Comparison of ENCODE assay signal across 7 mouse cellular contexts in genomic region chr17:33823171-33823570, GRCm38 (mm10). TPM values are rescaled to one million over a fixed set of nuclear protein-coding genes. Genes with fewer than 3 reads are reported as not detected.
DNase-seq lines count a peak whose midpoint lies in the region; ATAC-seq and TF ChIP-seq lines count a peak whose summit lies in the region.
"Not testable (repeated sequence)": the region's sequence is repeated elsewhere in the genome, so short reads cannot be mapped to it uniquely, and the experiment has no call there.

No protein-coding gene starts in this region.

- H3K4me3 ChIP-seq in brown adipose tissue, adult 24 weeks (ENCODE audit: insufficient read depth, low read depth, low read length): peak overlapping the region; percentile 85
- peak overlapping the region; percentile 77 for H3K4me3 ChIP-seq in forebrain, embryonic 12.5 days (replicated peaks)
- peak overlapping the region; percentile 60 to 62; a peak in 3 of 4 replicates for H3K4me3 ChIP-seq in heart, embryonic 14.5 days (ENCODE audit: control insufficient read depth in 1 of 2, insufficient read depth in 1 of 2, low read depth in 1 of 2, low read length in 2 of 2)
- peak overlapping the region; percentile 73 for H3K4me3 ChIP-seq in intestine, embryonic 15.5 days (replicated peaks)
- peak overlapping the region; percentile 73 for H3K4me3 ChIP-seq in limb, embryonic 14.5 days (replicated peaks; ENCODE audit: low read length)
- H3K4me3 ChIP-seq in lung, embryonic 16.5 days (ENCODE audit: low read length): peak overlapping the region; percentile 89
- H3K4me3 ChIP-seq in neural tube, embryonic 11.5 days (ENCODE audit: low read depth, low read length): peak overlapping the region; percentile 78

- not testable (repeated sequence) for DNase-seq in limb, embryonic 14.5 days (ENCODE audit: low spot score); neural tube, embryonic 11.5 days (ENCODE audit: low spot score)

- H3K9ac ChIP-seq in forebrain, embryonic 12.5 days: peak overlapping the region; percentile 87
- H3K9ac ChIP-seq in heart, embryonic 14.5 days (ENCODE audit: low read length): peak overlapping the region; percentile 87
- peak overlapping the region; percentile 71 for H3K9ac ChIP-seq in intestine, embryonic 15.5 days
- H3K9ac ChIP-seq in limb, embryonic 14.5 days (ENCODE audit: low read depth, low read length, severe bottlenecking): peak overlapping the region; percentile 76
- H3K9ac ChIP-seq in lung, embryonic 16.5 days (ENCODE audit: low read length): peak overlapping the region; percentile 77
- H3K9ac ChIP-seq in neural tube, embryonic 11.5 days (ENCODE audit: low read length): peak overlapping the region; percentile 82

- H3K4me1 ChIP-seq in brown adipose tissue, adult 24 weeks (ENCODE audit: control insufficient read depth, insufficient read depth, insufficient read length, low read length): not testable (repeated sequence)
- H3K4me1 ChIP-seq in forebrain, embryonic 12.5 days: peaks cover 44% of the 10 kb centered on the region
- H3K4me1 ChIP-seq in heart, embryonic 14.5 days (ENCODE audit: control insufficient read depth in 2 of 2, insufficient read depth in 2 of 2, low read length in 2 of 2): peaks cover 2 to 22% of the 10 kb centered on the region in 2 experiments
- peaks cover 25% of the 10 kb centered on the region for H3K4me1 ChIP-seq in intestine, embryonic 15.5 days (replicated peaks)
- H3K4me1 ChIP-seq in limb, embryonic 14.5 days (ENCODE audit: control insufficient read depth, insufficient read depth, low read length): peaks cover 11% of the 10 kb centered on the region
- H3K4me1 ChIP-seq in lung, embryonic 16.5 days (replicated peaks; ENCODE audit: control insufficient read depth, insufficient read depth, low read length): peaks cover 26% of the 10 kb centered on the region
- H3K4me1 ChIP-seq in neural tube, embryonic 11.5 days (ENCODE audit: control insufficient read depth, insufficient read depth, low read length): peaks cover 14% of the 10 kb centered on the region

- not testable (repeated sequence) for H3K9me3 ChIP-seq in forebrain, embryonic 12.5 days; heart, embryonic 14.5 days (ENCODE audit: control insufficient read depth, low read length); intestine, embryonic 15.5 days; limb, embryonic 14.5 days (ENCODE audit: control insufficient read depth, low read length); lung, embryonic 16.5 days (ENCODE audit: control insufficient read depth, low read length); neural tube, embryonic 11.5 days (ENCODE audit: control insufficient read depth, low read length)

- WGBS in forebrain, embryonic 12.5 days: 86% methylated on average over 8 of the region's 8 CpGs
- WGBS in heart, embryonic 14.5 days: 74% methylated on average over 8 of the region's 8 CpGs
- WGBS in intestine, embryonic 15.5 days: 78% methylated on average over 8 of the region's 8 CpGs
- 85% methylated on average over 8 of the region's 8 CpGs for WGBS in limb, embryonic 14.5 days
- WGBS in lung, embryonic 16.5 days: 63% methylated on average over 8 of the region's 8 CpGs
- WGBS in neural tube, embryonic 11.5 days: 79% methylated on average over 8 of the region's 8 CpGs

- TF ChIP-seq POLR2A in limb, embryonic 14.5 days (IDR thresholded peaks at IDR 0.05; ENCODE audit: borderline replicate concordance, extremely low read depth, insufficient read depth, insufficient read length): not testable (repeated sequence)

- peak overlapping the region; percentile 80 for H3K4me2 ChIP-seq in forebrain, embryonic 12.5 days
- peak overlapping the region; percentile 73 for H3K4me2 ChIP-seq in heart, embryonic 14.5 days (ENCODE audit: low read length)
- H3K4me2 ChIP-seq in intestine, embryonic 15.5 days (replicated peaks): peak overlapping the region; percentile 74
- peak overlapping the region; percentile 78 for H3K4me2 ChIP-seq in limb, embryonic 14.5 days (replicated peaks; ENCODE audit: low read depth, low read length, severe bottlenecking)
- peak overlapping the region; percentile 86 for H3K4me2 ChIP-seq in lung, embryonic 16.5 days (ENCODE audit: low read depth, low read length)
- H3K4me2 ChIP-seq in neural tube, embryonic 11.5 days (ENCODE audit: low read depth): peak overlapping the region; percentile 85

- H3K36me3 ChIP-seq in forebrain, embryonic 12.5 days (replicated peaks): peaks cover 48% of the 10 kb centered on the region
- H3K36me3 ChIP-seq in heart, embryonic 14.5 days (ENCODE audit: control insufficient read depth, insufficient read depth, low read length): peaks cover 66% of the 10 kb centered on the region
- H3K36me3 ChIP-seq in intestine, embryonic 15.5 days: peaks cover 26% of the 10 kb centered on the region
- H3K36me3 ChIP-seq in limb, embryonic 14.5 days (ENCODE audit: control insufficient read depth, insufficient read depth, low read length): peaks cover 61% of the 10 kb centered on the region
- peaks cover 37% of the 10 kb centered on the region for H3K36me3 ChIP-seq in lung, embryonic 16.5 days (ENCODE audit: control insufficient read depth, insufficient read depth, low read length)
- H3K36me3 ChIP-seq in neural tube, embryonic 11.5 days (ENCODE audit: control insufficient read depth, insufficient read depth, low read length): not testable (repeated sequence)

- not testable (repeated sequence) for H3K27ac ChIP-seq in brown adipose tissue, adult 24 weeks (replicated peaks; ENCODE audit: low read depth, low read length); forebrain, embryonic 12.5 days; intestine, embryonic 15.5 days; limb, embryonic 14.5 days (replicated peaks; ENCODE audit: low read depth, low read length); lung, embryonic 16.5 days (ENCODE audit: low read length); neural tube, embryonic 11.5 days (ENCODE audit: low read depth, low read length)
- H3K27ac ChIP-seq in heart, embryonic 14.5 days (replicated peaks in 1 of 2; ENCODE audit: control insufficient read depth in 1 of 2, insufficient read depth in 1 of 2, low read depth in 2 of 2, low read length in 2 of 2): 0 out of 4 replicates have a peak overlapping the region, but pooled peaks of 1 of the 2 experiments have one; percentile 14

- not testable (repeated sequence) for ATAC-seq in forebrain, embryonic 12.5 days (ENCODE audit: low FRiP score); heart, embryonic 14.5 days (ENCODE audit: insufficient number of reproducible peaks, insufficient read depth, low FRiP score, low read depth); intestine, embryonic 15.5 days; limb, embryonic 14.5 days (ENCODE audit: low FRiP score, low read depth); lung, embryonic 16.5 days (ENCODE audit: low read depth); neural tube, embryonic 11.5 days (ENCODE audit: insufficient read depth, low FRiP score, low TSS enrichment)

- H3K27me3 ChIP-seq in forebrain, embryonic 12.5 days; heart, embryonic 14.5 days (ENCODE audit: control insufficient read depth, insufficient read depth, low read length); intestine, embryonic 15.5 days (replicated peaks); limb, embryonic 14.5 days (ENCODE audit: control insufficient read depth, insufficient read depth, low read length); lung, embryonic 16.5 days (ENCODE audit: control insufficient read depth, insufficient read depth, low read depth, low read length); neural tube, embryonic 11.5 days (ENCODE audit: control insufficient read depth, insufficient read depth, low read length): not testable (repeated sequence)

RNA-seq across cellular contexts. Expression of gene Rps28, which starts 1.2 kb away (rescaled TPM):
- 587 and 667 TPM in 2 replicates for polyA plus RNA-seq in brown adipose tissue, adult 24 weeks (2012; ENCODE audit: insufficient read depth, insufficient read length, missing spikeins)
- polyA plus RNA-seq in forebrain, embryonic 12.5 days (2016; fragmentation: Nextera tagmentation; extraction: Ambion mirVana): 686 and 713 TPM in 2 replicates
- 653 and 768 TPM in 2 replicates for polyA plus RNA-seq in heart, embryonic 14.5 days (2014; fragmentation: Nextera tagmentation; extraction: Ambion mirVana)
- polyA plus RNA-seq in intestine, embryonic 15.5 days (2015; fragmentation: Nextera tagmentation; extraction: Ambion mirVana): 1,025 and 1,054 TPM in 2 replicates
- 1,470 and 1,488 TPM in 2 replicates for polyA plus RNA-seq in limb, embryonic 14.5 days (2012; rRNA removed)
- polyA plus RNA-seq in limb, embryonic 14.5 days (2014; fragmentation: Nextera tagmentation; extraction: Ambion mirVana): 1,253 and 1,319 TPM in 2 replicates
- 929 and 1,039 TPM in 2 replicates for polyA plus RNA-seq in lung, embryonic 16.5 days (2015; fragmentation: Nextera tagmentation; extraction: Ambion mirVana)
- 813 and 863 TPM in 2 replicates for polyA plus RNA-seq in neural tube, embryonic 11.5 days (2014; fragmentation: Nextera tagmentation; extraction: Ambion mirVana)

RNA-seq across cellular contexts. Expression of gene Ndufa7, which starts 1.2 kb away (rescaled TPM):
- 1,002 and 1,055 TPM in 2 replicates for polyA plus RNA-seq in brown adipose tissue, adult 24 weeks (2012; ENCODE audit: insufficient read depth, insufficient read length, missing spikeins)
- polyA plus RNA-seq in forebrain, embryonic 12.5 days (2016; fragmentation: Nextera tagmentation; extraction: Ambion mirVana): 371 and 397 TPM in 2 replicates
- polyA plus RNA-seq in heart, embryonic 14.5 days (2014; fragmentation: Nextera tagmentation; extraction: Ambion mirVana): 628 and 707 TPM in 2 replicates
- polyA plus RNA-seq in intestine, embryonic 15.5 days (2015; fragmentation: Nextera tagmentation; extraction: Ambion mirVana): 492 and 540 TPM in 2 replicates
- polyA plus RNA-seq in limb, embryonic 14.5 days (2012; rRNA removed): 302 and 363 TPM in 2 replicates
- 505 and 530 TPM in 2 replicates for polyA plus RNA-seq in limb, embryonic 14.5 days (2014; fragmentation: Nextera tagmentation; extraction: Ambion mirVana)
- 482 and 489 TPM in 2 replicates for polyA plus RNA-seq in lung, embryonic 16.5 days (2015; fragmentation: Nextera tagmentation; extraction: Ambion mirVana)
- 432 and 435 TPM in 2 replicates for polyA plus RNA-seq in neural tube, embryonic 11.5 days (2014; fragmentation: Nextera tagmentation; extraction: Ambion mirVana)

RNA-seq across cellular contexts. Expression of gene Kank3, which starts 12.9 kb away (rescaled TPM):
- polyA plus RNA-seq in brown adipose tissue, adult 24 weeks (2012; ENCODE audit: insufficient read depth, insufficient read length, missing spikeins): 16.2 and 37.3 TPM in 2 replicates
- 27.3 and 27.8 TPM in 2 replicates for polyA plus RNA-seq in forebrain, embryonic 12.5 days (2016; fragmentation: Nextera tagmentation; extraction: Ambion mirVana)
- polyA plus RNA-seq in heart, embryonic 14.5 days (2014; fragmentation: Nextera tagmentation; extraction: Ambion mirVana): 53.8 and 54.2 TPM in 2 replicates
- polyA plus RNA-seq in intestine, embryonic 15.5 days (2015; fragmentation: Nextera tagmentation; extraction: Ambion mirVana): 23.0 and 30.5 TPM in 2 replicates
- polyA plus RNA-seq in limb, embryonic 14.5 days (2012; rRNA removed): 45.3 and 52.3 TPM in 2 replicates
- polyA plus RNA-seq in limb, embryonic 14.5 days (2014; fragmentation: Nextera tagmentation; extraction: Ambion mirVana): 31.1 and 32.1 TPM in 2 replicates
- polyA plus RNA-seq in lung, embryonic 16.5 days (2015; fragmentation: Nextera tagmentation; extraction: Ambion mirVana): 78.8 and 89.6 TPM in 2 replicates
- 23.5 TPM in 2 replicates for polyA plus RNA-seq in neural tube, embryonic 11.5 days (2014; fragmentation: Nextera tagmentation; extraction: Ambion mirVana)

RNA-seq across cellular contexts. Expression of gene Cd320, which starts 19.7 kb away (rescaled TPM):
- polyA plus RNA-seq in brown adipose tissue, adult 24 weeks (2012; ENCODE audit: insufficient read depth, insufficient read length, missing spikeins): 21.6 and 25.3 TPM in 2 replicates
- polyA plus RNA-seq in forebrain, embryonic 12.5 days (2016; fragmentation: Nextera tagmentation; extraction: Ambion mirVana): 54.7 and 55.1 TPM in 2 replicates
- polyA plus RNA-seq in heart, embryonic 14.5 days (2014; fragmentation: Nextera tagmentation; extraction: Ambion mirVana): 43.5 and 49.2 TPM in 2 replicates
- polyA plus RNA-seq in intestine, embryonic 15.5 days (2015; fragmentation: Nextera tagmentation; extraction: Ambion mirVana): 53.3 and 61.3 TPM in 2 replicates
- 42.9 and 45.9 TPM in 2 replicates for polyA plus RNA-seq in limb, embryonic 14.5 days (2012; rRNA removed)
- 57.9 and 59.4 TPM in 2 replicates for polyA plus RNA-seq in limb, embryonic 14.5 days (2014; fragmentation: Nextera tagmentation; extraction: Ambion mirVana)
- 63.4 and 67.1 TPM in 2 replicates for polyA plus RNA-seq in lung, embryonic 16.5 days (2015; fragmentation: Nextera tagmentation; extraction: Ambion mirVana)
- polyA plus RNA-seq in neural tube, embryonic 11.5 days (2014; fragmentation: Nextera tagmentation; extraction: Ambion mirVana): 72.6 and 79.1 TPM in 2 replicates

RNA-seq across cellular contexts. Expression of gene Angptl4, which starts 41.5 kb away (rescaled TPM):
- 243 and 355 TPM in 2 replicates for polyA plus RNA-seq in brown adipose tissue, adult 24 weeks (2012; ENCODE audit: insufficient read depth, insufficient read length, missing spikeins)
- 11.4 and 13.3 TPM in 2 replicates for polyA plus RNA-seq in forebrain, embryonic 12.5 days (2016; fragmentation: Nextera tagmentation; extraction: Ambion mirVana)
- polyA plus RNA-seq in heart, embryonic 14.5 days (2014; fragmentation: Nextera tagmentation; extraction: Ambion mirVana): 13.5 and 16.4 TPM in 2 replicates
- 20.7 and 23.4 TPM in 2 replicates for polyA plus RNA-seq in intestine, embryonic 15.5 days (2015; fragmentation: Nextera tagmentation; extraction: Ambion mirVana)
- polyA plus RNA-seq in limb, embryonic 14.5 days (2012; rRNA removed): 29.7 and 32.6 TPM in 2 replicates
- 44.2 and 61.1 TPM in 2 replicates for polyA plus RNA-seq in limb, embryonic 14.5 days (2014; fragmentation: Nextera tagmentation; extraction: Ambion mirVana)
- 46.1 and 48.3 TPM in 2 replicates for polyA plus RNA-seq in lung, embryonic 16.5 days (2015; fragmentation: Nextera tagmentation; extraction: Ambion mirVana)
- polyA plus RNA-seq in neural tube, embryonic 11.5 days (2014; fragmentation: Nextera tagmentation; extraction: Ambion mirVana): 14.9 and 18.6 TPM in 2 replicates
